Mouse (Mus musculus) kidney, postnatal 25 days (tissue): ENCODE measurements at regions not wholly inside any gene's neighbourhood (a gene's known extent, or its start where the extent isn't known, plus 50 kb on each side); places are given as distances from the start of the nearest gene placed in this dataset.
"Not testable (repeated sequence)": the region's sequence is repeated elsewhere in the genome, so short reads cannot be mapped to it uniquely, and the experiment has no call there.

ENCODE experiments used
- DNase-seq, 2 experiments: peaks; one replicate each; pipeline ENCODE4 v3.0.0; 2021; ENCODE audit warnings: mixed read lengths in 2 of 2

GRCm38 (mm10) chr2:39420696-39421095 lies 194.4 kb upstream of the Ppp6c start:
- DNase-seq: no peak

- no peak for DNase-seq
Measured at GRCm38 (mm10) chr2:39400336-39400735, 174.1 kb upstream of the Ppp6c start.

GRCm38 (mm10) chr2:39399523-39399922 lies 173.3 kb upstream of the Ppp6c start:
- DNase-seq: no peak

GRCm38 (mm10) chr2:39394643-39395042 lies 168.4 kb upstream of the Ppp6c start:
- DNase-seq: no peak

- no peak for DNase-seq
Measured at GRCm38 (mm10) chr2:39377264-39377663, 151.0 kb upstream of the Ppp6c start.

GRCm38 (mm10) chr2:39373068-39373779 lies 147.0 kb upstream of the Ppp6c start:
- DNase-seq: peak; percentile 92 to 95

GRCm38 (mm10) chr2:39344207-39344606 lies 118.0 kb upstream of the Ppp6c start:
- no peak for DNase-seq

GRCm38 (mm10) chr2:39340406-39340805 lies 114.2 kb upstream of the Ppp6c start:
- no peak for DNase-seq

GRCm38 (mm10) chr2:39338832-39339649 lies 112.8 kb upstream of the Ppp6c start:
- no peak for DNase-seq

- no peak for DNase-seq
Measured at GRCm38 (mm10) chr2:39337524-39337923, 111.3 kb upstream of the Ppp6c start.

GRCm38 (mm10) chr2:39325715-39326493 lies 99.7 kb upstream of the Ppp6c start:
- DNase-seq: no peak

GRCm38 (mm10) chr2:39325122-39325521 lies 98.9 kb upstream of the Ppp6c start:
- DNase-seq: not testable (repeated sequence)

- DNase-seq: no peak
Measured at GRCm38 (mm10) chr2:39299798-39300382, 73.6 kb upstream of the Ppp6c start.

- peak in 1 of 2 experiments; percentile 25 for DNase-seq
Measured at GRCm38 (mm10) chr2:39299290-39299689, 73.0 kb upstream of the Ppp6c start.

- no peak for DNase-seq
Measured at GRCm38 (mm10) chr2:39295435-39295834, 69.2 kb upstream of the Ppp6c start.

- DNase-seq: no peak
Measured at GRCm38 (mm10) chr2:39278218-39278617, 52.0 kb upstream of the Ppp6c start.
